Mouse (Mus musculus): Measurements from ENCODE around the gene Opcml. TPM values are rescaled to one million over a fixed set of nuclear protein-coding genes. Genes with fewer than 3 reads are reported as not detected.

The Opcml gene
- total and polyA plus RNA-seq, 2 experiments from 2014 or later: 48.3 to 88.2 TPM

DNA sequence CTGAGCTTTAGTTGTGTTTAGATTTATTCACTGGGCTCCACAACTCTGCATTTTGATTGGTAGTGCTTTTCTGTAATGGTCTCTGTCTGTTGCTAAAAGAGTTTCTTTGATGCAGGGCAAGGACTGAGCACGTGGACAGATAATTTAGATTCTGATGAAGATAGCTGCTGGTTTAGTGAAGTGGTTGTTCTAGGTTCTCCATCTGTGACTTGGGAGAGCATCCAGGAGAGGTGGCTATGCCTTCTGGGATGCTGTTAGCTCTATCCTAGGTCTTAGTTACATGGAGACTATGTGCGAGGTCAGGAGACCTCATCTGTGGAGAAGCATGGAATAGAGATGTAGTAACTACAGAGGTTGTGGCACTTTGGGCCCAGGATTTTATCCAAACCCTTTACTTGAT is 472.3 kb downstream of the Opcml start:
- 75% methylated on average over 2 of the region's 2 CpGs for WGBS
- Histone ChIP-seq H3K9ac (replicated peaks; ENCODE audit: low read length) (no peak overlapping the region), H3K36me3 (ENCODE audit: insufficient read depth, low read length) (no peaks in the 10 kb centered on the region), H3K9me3 (ENCODE audit: low read length) (no peaks in the 10 kb centered on the region), H3K4me1 (ENCODE audit: insufficient read depth, low read length) (no peaks in the 10 kb centered on the region), H3K4me2 (ENCODE audit: low read depth, low read length) (no peak overlapping the region), H3K4me3 (ENCODE audit: low read length) (no peak overlapping the region), H3K27me3 (ENCODE audit: insufficient read depth, low read length) (no peaks in the 10 kb centered on the region), H3K27ac (no peak overlapping the region)
- DNase-seq (ENCODE audit: low spot score): no peak
- no peak for ATAC-seq
- TF ChIP-seq CTCF (IDR thresholded peaks at IDR 0.05; ENCODE audit: low read depth): no peak

DNA sequence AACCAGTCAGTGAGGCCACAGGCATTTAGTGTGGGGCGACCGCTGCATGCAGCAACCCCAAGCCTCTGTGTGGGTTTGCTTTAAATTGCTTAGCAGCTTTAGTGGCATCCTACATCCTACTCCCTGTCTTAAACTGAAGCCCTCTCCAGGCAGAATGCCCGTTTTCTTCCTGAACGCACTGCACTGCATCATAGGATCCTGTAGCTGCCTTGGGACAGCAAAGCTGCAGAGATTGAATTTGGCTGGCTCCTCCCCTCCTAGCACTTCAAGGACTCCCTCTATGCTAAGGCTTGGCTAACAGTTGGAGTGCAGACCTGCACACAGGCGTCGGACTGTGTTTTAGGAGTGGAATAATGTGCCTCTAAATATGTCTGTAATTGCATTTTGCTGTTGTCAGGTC is 474.2 kb downstream of the Opcml start:
- no peak overlapping the region for H3K27ac ChIP-seq
- DNase-seq (ENCODE audit: low spot score) (no peak), ATAC-seq (no peak)
- no peak overlapping the region for H3K9ac ChIP-seq (replicated peaks; ENCODE audit: low read length)
- H3K27me3 ChIP-seq (ENCODE audit: insufficient read depth, low read length): no peaks in the 10 kb centered on the region
- H3K4me3 ChIP-seq (ENCODE audit: low read length): no peak overlapping the region
- WGBS: 55% methylated on average over 6 of the region's 6 CpGs
- H3K4me2 ChIP-seq (ENCODE audit: low read depth, low read length): no peak overlapping the region
- no peak for TF ChIP-seq CTCF (IDR thresholded peaks at IDR 0.05; ENCODE audit: low read depth)
- H3K4me1 ChIP-seq (ENCODE audit: insufficient read depth, low read length): no peaks in the 10 kb centered on the region
- no peaks in the 10 kb centered on the region for H3K9me3 ChIP-seq (ENCODE audit: low read length)
- H3K36me3 ChIP-seq (ENCODE audit: insufficient read depth, low read length): no peaks in the 10 kb centered on the region

DNA sequence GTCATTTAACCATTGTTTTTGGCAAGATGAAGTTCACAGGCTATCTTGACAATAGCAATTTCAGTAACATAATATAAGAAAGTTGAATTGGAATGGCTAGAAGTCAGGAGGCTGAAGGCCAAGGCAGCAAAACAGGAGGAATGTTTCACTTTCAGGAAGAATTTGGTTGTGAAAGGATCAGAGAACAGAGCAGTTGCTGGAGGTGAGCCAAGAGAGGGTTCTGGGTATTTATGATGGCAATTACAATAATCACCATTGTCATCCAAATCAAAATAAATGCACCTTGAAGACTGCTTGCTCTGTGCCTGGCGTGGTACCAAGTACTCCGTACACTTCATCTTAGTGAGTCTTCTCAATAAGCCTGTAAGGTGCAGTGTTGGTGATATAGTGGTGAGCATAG is 483.2 kb downstream of the Opcml start:
- Histone ChIP-seq H3K27me3 (ENCODE audit: insufficient read depth, low read length) (no peaks in the 10 kb centered on the region), H3K9me3 (ENCODE audit: low read length) (no peaks in the 10 kb centered on the region), H3K4me2 (ENCODE audit: low read depth, low read length) (no peak overlapping the region), H3K27ac (no peak overlapping the region), H3K36me3 (ENCODE audit: insufficient read depth, low read length) (no peaks in the 10 kb centered on the region), H3K9ac (replicated peaks; ENCODE audit: low read length) (no peak overlapping the region), H3K4me1 (ENCODE audit: insufficient read depth, low read length) (no peaks in the 10 kb centered on the region), H3K4me3 (ENCODE audit: low read length) (no peak overlapping the region)
- no peak for TF ChIP-seq CTCF (IDR thresholded peaks at IDR 0.05; ENCODE audit: low read depth)
- no peak for DNase-seq (ENCODE audit: low spot score)
- 71% methylated on average over 2 of the region's 2 CpGs for WGBS
- ATAC-seq: no peak

DNA sequence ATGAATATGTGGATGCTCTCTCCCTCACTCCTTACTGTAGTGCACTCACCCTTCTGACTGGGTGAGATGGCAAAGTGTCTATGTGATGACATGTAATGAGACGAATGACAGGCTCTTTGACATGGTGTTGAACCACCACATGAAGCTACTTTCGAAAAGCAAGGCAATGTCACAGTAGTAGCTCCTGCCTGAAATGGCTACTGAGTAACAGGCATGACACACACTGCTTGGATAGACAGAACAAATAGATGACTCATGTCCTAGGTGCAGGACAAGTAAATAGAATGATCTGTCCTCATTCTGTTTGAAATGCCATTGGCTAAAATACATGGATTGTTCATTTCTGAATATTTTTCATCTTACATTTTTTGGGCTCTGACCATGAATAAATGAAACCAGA is 488.0 kb downstream of the Opcml start:
- no peak for ATAC-seq
- Histone ChIP-seq H3K4me1 (ENCODE audit: insufficient read depth, low read length) (0 out of 2 replicates have a peak, but pooled peaks cover 3% of the 10 kb centered on the region), H3K27ac (no peak overlapping the region), H3K27me3 (ENCODE audit: insufficient read depth, low read length) (no peaks in the 10 kb centered on the region), H3K4me2 (ENCODE audit: low read depth, low read length) (no peak overlapping the region), H3K4me3 (ENCODE audit: low read length) (no peak overlapping the region), H3K36me3 (ENCODE audit: insufficient read depth, low read length) (no peaks in the 10 kb centered on the region), H3K9me3 (ENCODE audit: low read length) (no peaks in the 10 kb centered on the region), H3K9ac (replicated peaks; ENCODE audit: low read length) (no peak overlapping the region)
- WGBS: 94% methylated on average over 2 of the region's 2 CpGs
- no peak for TF ChIP-seq CTCF (IDR thresholded peaks at IDR 0.05; ENCODE audit: low read depth)
- DNase-seq (ENCODE audit: low spot score): no peak

DNA sequence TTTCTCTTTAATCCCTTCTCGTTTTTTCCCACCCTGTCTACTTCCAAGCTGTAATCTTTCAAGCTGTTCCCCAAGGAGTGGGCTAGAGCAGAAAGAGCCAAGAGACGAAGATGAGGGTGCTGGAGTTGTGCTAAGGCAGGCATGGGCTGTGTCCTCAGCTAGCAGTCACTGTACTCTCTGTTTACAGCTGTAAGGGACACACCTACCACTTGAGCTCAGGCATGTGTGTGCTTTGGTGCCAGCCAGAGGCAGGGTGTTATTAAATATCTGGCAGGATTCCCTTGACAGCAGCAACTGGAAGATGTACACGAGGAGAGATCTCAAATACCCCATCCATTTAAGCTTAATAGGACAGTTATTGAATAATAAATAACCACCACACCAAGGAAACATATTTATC is 490.4 kb downstream of the Opcml start:
- Histone ChIP-seq H3K27me3 (ENCODE audit: insufficient read depth, low read length) (no peaks in the 10 kb centered on the region), H3K36me3 (ENCODE audit: insufficient read depth, low read length) (no peaks in the 10 kb centered on the region), H3K9ac (replicated peaks; ENCODE audit: low read length) (no peak overlapping the region), H3K9me3 (ENCODE audit: low read length) (no peaks in the 10 kb centered on the region), H3K27ac (no peak overlapping the region), H3K4me2 (ENCODE audit: low read depth, low read length) (no peak overlapping the region), H3K4me3 (ENCODE audit: low read length) (no peak overlapping the region), H3K4me1 (ENCODE audit: insufficient read depth, low read length) (peaks cover 5% of the 10 kb centered on the region; the same call in 1 of the 2 replicates)
- TF ChIP-seq CTCF (IDR thresholded peaks at IDR 0.05; ENCODE audit: low read depth): no peak
- DNase-seq (ENCODE audit: low spot score): no peak
- WGBS: 29% methylated on average over 3 of the region's 3 CpGs
- no peak for ATAC-seq

DNA sequence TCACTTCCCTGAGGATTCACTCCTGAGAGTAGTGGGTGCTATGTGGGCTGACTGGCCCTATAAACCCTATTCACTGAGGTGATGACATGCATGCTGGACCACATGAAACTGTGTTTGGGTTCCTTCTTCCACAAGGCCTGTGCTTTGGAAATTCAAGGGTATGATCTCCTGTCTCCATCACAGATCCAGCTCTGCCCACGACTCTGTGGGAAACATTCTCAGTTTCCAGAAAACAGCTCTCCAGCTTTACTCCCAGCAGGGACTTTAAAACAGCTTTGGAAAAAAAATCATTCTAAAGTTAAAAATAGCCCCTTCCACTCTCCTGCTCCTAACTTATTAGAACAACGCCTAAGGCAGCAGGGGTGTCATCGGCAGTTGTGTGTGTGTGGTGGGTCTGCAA is 491.0 kb downstream of the Opcml start:
- Histone ChIP-seq H3K27me3 (ENCODE audit: insufficient read depth, low read length) (no peaks in the 10 kb centered on the region), H3K4me1 (ENCODE audit: insufficient read depth, low read length) (peaks cover 5% of the 10 kb centered on the region; the same call in 1 of the 2 replicates), H3K4me3 (ENCODE audit: low read length) (no peak overlapping the region), H3K36me3 (ENCODE audit: insufficient read depth, low read length) (no peaks in the 10 kb centered on the region), H3K9ac (replicated peaks; ENCODE audit: low read length) (no peak overlapping the region), H3K27ac (no peak overlapping the region), H3K9me3 (ENCODE audit: low read length) (no peaks in the 10 kb centered on the region), H3K4me2 (ENCODE audit: low read depth, low read length) (no peak overlapping the region)
- ATAC-seq (no peak), DNase-seq (ENCODE audit: low spot score) (no peak)
- 57% methylated on average over 3 of the region's 3 CpGs for WGBS
- no peak for TF ChIP-seq CTCF (IDR thresholded peaks at IDR 0.05; ENCODE audit: low read depth)

DNA sequence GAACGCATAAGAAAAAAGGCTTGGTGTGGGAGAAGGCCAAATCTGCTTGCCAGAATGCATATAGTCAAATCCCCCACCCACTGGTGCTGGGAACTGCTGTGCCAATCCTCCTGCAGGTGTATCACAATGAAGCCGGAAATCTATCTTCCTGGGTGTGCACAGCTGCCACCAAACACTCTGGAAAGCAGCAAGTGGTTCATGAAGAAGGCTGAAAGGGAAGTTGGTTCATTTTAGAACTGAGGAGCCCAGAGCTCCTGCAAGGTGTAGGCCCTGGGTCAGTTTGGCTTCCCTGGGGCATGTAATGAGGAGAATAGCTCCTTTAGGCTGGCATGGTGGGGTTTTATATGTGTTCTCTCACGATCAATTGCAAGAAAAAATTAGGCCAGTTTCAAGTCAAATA is 494.4 kb downstream of the Opcml start:
- Histone ChIP-seq H3K36me3 (ENCODE audit: insufficient read depth, low read length) (no peaks in the 10 kb centered on the region), H3K27me3 (ENCODE audit: insufficient read depth, low read length) (no peaks in the 10 kb centered on the region), H3K4me1 (ENCODE audit: insufficient read depth, low read length) (peaks cover 5% of the 10 kb centered on the region; the same call in 1 of the 2 replicates), H3K4me2 (ENCODE audit: low read depth, low read length) (no peak overlapping the region), H3K9me3 (ENCODE audit: low read length) (no peaks in the 10 kb centered on the region), H3K9ac (replicated peaks; ENCODE audit: low read length) (no peak overlapping the region), H3K4me3 (ENCODE audit: low read length) (no peak overlapping the region), H3K27ac (no peak overlapping the region)
- TF ChIP-seq CTCF (IDR thresholded peaks at IDR 0.05; ENCODE audit: low read depth): no peak
- no peak for ATAC-seq
- no peak for DNase-seq (ENCODE audit: low spot score)
- WGBS: 69% methylated on average over 3 of the region's 3 CpGs
